Comparison of ENCODE assay signal across 25 mouse cellular contexts in genomic region chr2:126434305-126434704, GRCm38 (mm10).
"Had no signal": no experiment of that assay in that cellular context is flagged by ENCODE, and none has a peak within 500 bp of the region (broad histone marks: within the 10 kb centered on the region; RNA-seq: fewer than 3 reads in every experiment).

No protein-coding gene starts in this region.

- H3K9ac ChIP-seq: heart, embryonic 12.5 days; hindbrain, embryonic 12.5 days; hindbrain, embryonic 14.5 days; intestine, embryonic 15.5 days; limb, embryonic 13.5 days; limb, embryonic 15.5 days had no signal

- H3K4me1 ChIP-seq: heart, embryonic 10.5 days; hindbrain, embryonic 10.5 days; hindbrain, embryonic 12.5 days; intestine, embryonic 15.5 days; limb, embryonic 13.5 days; limb, embryonic 15.5 days had no signal

- H3K36me3 ChIP-seq: heart, embryonic 10.5 days; heart, embryonic 12.5 days; hindbrain, embryonic 10.5 days; hindbrain, embryonic 12.5 days; intestine, embryonic 15.5 days; limb, embryonic 13.5 days; limb, embryonic 15.5 days had no signal

- H3K4me3 ChIP-seq: gastrocnemius, adult 2 months; heart, embryonic 10.5 days; heart, embryonic 12.5 days; hindbrain, embryonic 10.5 days; hindbrain, embryonic 12.5 days; intestine, embryonic 15.5 days; layer of hippocampus, adult 2 months; limb, embryonic 13.5 days; limb, embryonic 15.5 days had no signal

- H3K27me3 ChIP-seq: heart, embryonic 12.5 days; hindbrain, embryonic 12.5 days; intestine, embryonic 15.5 days; limb, embryonic 13.5 days; limb, embryonic 15.5 days had no signal

- H3K4me2 ChIP-seq: heart, embryonic 12.5 days; hindbrain, embryonic 12.5 days; hindbrain, embryonic 14.5 days; intestine, embryonic 15.5 days; limb, embryonic 13.5 days; limb, embryonic 15.5 days had no signal

- H3K9me3 ChIP-seq: heart, embryonic 10.5 days; heart, embryonic 12.5 days; hindbrain, embryonic 10.5 days; hindbrain, embryonic 12.5 days; intestine, embryonic 15.5 days; limb, embryonic 13.5 days; limb, embryonic 15.5 days had no signal

- ATAC-seq: hindbrain, embryonic 16.5 days; inflammation-experienced regulatory T-cells, adult 6 months; intestine, embryonic 15.5 days; intestine, postnatal 0 days had no signal

- DNase-seq: gastrocnemius, adult 2 months; gastrocnemius, postnatal 10 days; gastrocnemius, postnatal 25 days; heart, adult 18-20 months; heart, postnatal 10 days; heart, postnatal 4 days; kidney, adult 18-20 months; kidney, adult 8-10 months; kidney, postnatal 10 days; kidney, postnatal 25 days; kidney, postnatal 4 days; layer of hippocampus, postnatal 36 days; left cerebral cortex, postnatal 4 days had no signal

- H3K27ac ChIP-seq: gastrocnemius, adult 2 months; heart, embryonic 10.5 days; hindbrain, embryonic 10.5 days; hindbrain, embryonic 12.5 days; hindbrain, embryonic 14.5 days; intestine, embryonic 15.5 days; layer of hippocampus, adult 2 months; limb, embryonic 13.5 days; limb, embryonic 15.5 days had no signal
